Mouse (Mus musculus): Measurements from ENCODE around the gene Tcf20. TPM values are rescaled to one million over a fixed set of nuclear protein-coding genes. Genes with fewer than 3 reads are reported as not detected.
"Not testable (repeated sequence)": the region's sequence is repeated elsewhere in the genome, so short reads cannot be mapped to it uniquely, and the experiment has no call there.

The Tcf20 gene
- polyA plus RNA-seq, 1 experiment from 2014 or later, result 13.0 TPM

DNA sequence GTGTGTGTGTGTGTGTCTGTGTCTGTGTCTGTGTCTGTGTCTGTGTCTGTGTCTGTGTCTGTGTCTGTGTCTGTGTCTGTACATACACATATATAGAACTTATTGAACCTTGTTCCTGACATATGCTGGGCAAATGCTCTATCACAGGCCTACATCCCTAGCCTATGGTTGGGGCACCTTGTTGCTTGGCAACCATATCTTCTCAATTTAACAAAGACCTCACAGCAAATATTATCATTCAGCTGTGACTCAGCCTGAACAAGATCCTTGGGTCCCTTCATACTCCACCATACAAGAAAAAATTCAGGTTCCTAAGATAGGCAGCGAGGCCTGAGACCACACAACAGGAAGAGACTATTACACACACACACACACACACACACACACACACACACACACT lies 194.2 kb downstream of the Tcf20 start:
- Histone ChIP-seq H3K4me1 (ENCODE audit: control insufficient read depth, insufficient read depth, low read length) (no peaks in the 10 kb centered on the region), H3K9ac (ENCODE audit: low read depth, low read length) (no peak overlapping the region), H3K4me2 (ENCODE audit: low read length) (no peak overlapping the region), H3K27me3 (ENCODE audit: control insufficient read depth, insufficient read depth, low read depth, low read length) (no peaks in the 10 kb centered on the region), H3K27ac (ENCODE audit: low read length) (no peak overlapping the region), H3K9me3 (replicated peaks; ENCODE audit: control insufficient read depth, low read length, poor library complexity, severe bottlenecking) (no peaks in the 10 kb centered on the region), H3K4me3 (ENCODE audit: low read depth, low read length) (no peak overlapping the region), H3K36me3 (ENCODE audit: control insufficient read depth, insufficient read depth, low read length) (no peaks in the 10 kb centered on the region)
- ATAC-seq, result no peak
- WGBS, result 86% methylated on average over 1 of the region's 1 CpGs

DNA sequence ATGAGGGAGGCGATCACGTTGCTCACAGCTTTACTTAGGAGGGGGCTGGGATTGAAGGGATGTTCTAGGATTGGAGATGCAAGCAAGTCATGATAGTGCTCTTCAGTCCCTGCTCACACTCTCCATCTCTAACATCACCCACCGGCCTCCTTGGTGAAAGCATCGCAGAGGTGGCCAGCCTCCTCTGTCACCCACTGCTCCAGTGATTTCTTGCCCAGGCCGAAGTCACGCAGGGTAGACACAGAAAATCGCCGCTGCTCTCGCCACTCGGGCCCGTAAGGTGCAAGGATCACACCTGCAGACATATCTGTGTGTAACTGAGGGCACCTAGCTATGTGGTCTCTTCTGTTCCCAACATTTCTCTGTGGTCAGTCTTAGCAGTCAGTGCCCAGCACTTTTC lies 195.1 kb downstream of the Tcf20 start:
- no peak overlapping the region for H3K27ac ChIP-seq (ENCODE audit: low read length)
- no peaks in the 10 kb centered on the region for H3K27me3 ChIP-seq (ENCODE audit: control insufficient read depth, insufficient read depth, low read depth, low read length)
- ATAC-seq, result no peak
- H3K36me3 ChIP-seq (ENCODE audit: control insufficient read depth, insufficient read depth, low read length), result no peaks in the 10 kb centered on the region
- H3K4me2 ChIP-seq (ENCODE audit: low read length), result no peak overlapping the region
- H3K9me3 ChIP-seq (replicated peaks; ENCODE audit: control insufficient read depth, low read length, poor library complexity, severe bottlenecking), result no peaks in the 10 kb centered on the region
- H3K9ac ChIP-seq (ENCODE audit: low read depth, low read length), result no peak overlapping the region
- no peak overlapping the region for H3K4me3 ChIP-seq (ENCODE audit: low read depth, low read length)
- 94% methylated on average over 11 of the region's 11 CpGs for WGBS
- H3K4me1 ChIP-seq (ENCODE audit: control insufficient read depth, insufficient read depth, low read length), result no peaks in the 10 kb centered on the region

DNA sequence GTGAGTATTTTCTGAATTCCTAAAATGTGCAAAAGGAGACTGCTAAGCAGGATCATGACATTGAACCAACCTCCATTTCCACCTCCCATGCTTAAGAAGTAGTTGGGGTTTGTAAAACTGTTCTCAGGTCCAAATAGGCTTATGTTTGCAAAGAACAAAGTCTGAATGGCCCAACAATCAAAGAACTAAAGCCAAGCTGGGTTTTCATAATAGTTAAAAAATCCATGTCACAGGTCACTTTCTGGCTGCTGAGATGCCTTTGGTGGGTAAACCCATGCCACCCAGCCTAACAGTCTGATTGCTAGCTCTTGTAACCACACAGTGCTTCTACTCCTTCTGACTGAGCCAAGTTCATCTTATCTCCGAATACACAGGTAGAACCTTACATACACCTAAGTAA lies 203.1 kb downstream of the Tcf20 start:
- H3K27ac ChIP-seq (ENCODE audit: low read length), result no peak overlapping the region
- no peaks in the 10 kb centered on the region for H3K9me3 ChIP-seq (replicated peaks; ENCODE audit: control insufficient read depth, low read length, poor library complexity, severe bottlenecking)
- no peaks in the 10 kb centered on the region for H3K27me3 ChIP-seq (ENCODE audit: control insufficient read depth, insufficient read depth, low read depth, low read length)
- H3K4me1 ChIP-seq (ENCODE audit: control insufficient read depth, insufficient read depth, low read length), result no peaks in the 10 kb centered on the region
- no peaks in the 10 kb centered on the region for H3K36me3 ChIP-seq (ENCODE audit: control insufficient read depth, insufficient read depth, low read length)
- no peak overlapping the region for H3K4me3 ChIP-seq (ENCODE audit: low read depth, low read length)
- no peak overlapping the region for H3K9ac ChIP-seq (ENCODE audit: low read depth, low read length)
- no peak overlapping the region for H3K4me2 ChIP-seq (ENCODE audit: low read length)
- 80% methylated on average over 1 of the region's 1 CpGs for WGBS
- no peak for ATAC-seq

DNA sequence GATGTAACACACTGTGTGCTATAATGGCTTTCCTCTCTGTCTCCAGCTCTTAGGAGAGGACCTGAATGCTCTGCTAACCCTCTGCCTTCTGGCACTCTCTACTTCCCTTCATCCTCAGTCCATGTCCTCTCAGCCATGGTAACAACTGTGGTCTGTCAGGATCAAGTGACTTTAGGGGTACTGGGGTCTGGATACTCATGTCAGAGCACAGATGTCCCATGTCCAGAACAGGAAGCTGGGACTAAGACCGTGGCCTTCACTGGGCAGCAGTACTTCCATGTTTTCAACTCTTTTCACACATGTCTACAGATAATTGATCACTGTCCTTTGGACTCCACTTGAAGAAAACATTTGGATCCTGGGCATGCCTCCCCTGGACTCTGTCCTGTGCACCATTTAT lies 203.9 kb downstream of the Tcf20 start:
- H3K9ac ChIP-seq (ENCODE audit: low read depth, low read length), result no peak overlapping the region
- WGBS, result 96% methylated on average over 1 of the region's 1 CpGs
- H3K4me1 ChIP-seq (ENCODE audit: control insufficient read depth, insufficient read depth, low read length), result no peaks in the 10 kb centered on the region
- no peaks in the 10 kb centered on the region for H3K27me3 ChIP-seq (ENCODE audit: control insufficient read depth, insufficient read depth, low read depth, low read length)
- H3K9me3 ChIP-seq (replicated peaks; ENCODE audit: control insufficient read depth, low read length, poor library complexity, severe bottlenecking), result no peaks in the 10 kb centered on the region
- no peak overlapping the region for H3K27ac ChIP-seq (ENCODE audit: low read length)
- no peaks in the 10 kb centered on the region for H3K36me3 ChIP-seq (ENCODE audit: control insufficient read depth, insufficient read depth, low read length)
- H3K4me2 ChIP-seq (ENCODE audit: low read length), result no peak overlapping the region
- no peak for ATAC-seq
- no peak overlapping the region for H3K4me3 ChIP-seq (ENCODE audit: low read depth, low read length)

DNA sequence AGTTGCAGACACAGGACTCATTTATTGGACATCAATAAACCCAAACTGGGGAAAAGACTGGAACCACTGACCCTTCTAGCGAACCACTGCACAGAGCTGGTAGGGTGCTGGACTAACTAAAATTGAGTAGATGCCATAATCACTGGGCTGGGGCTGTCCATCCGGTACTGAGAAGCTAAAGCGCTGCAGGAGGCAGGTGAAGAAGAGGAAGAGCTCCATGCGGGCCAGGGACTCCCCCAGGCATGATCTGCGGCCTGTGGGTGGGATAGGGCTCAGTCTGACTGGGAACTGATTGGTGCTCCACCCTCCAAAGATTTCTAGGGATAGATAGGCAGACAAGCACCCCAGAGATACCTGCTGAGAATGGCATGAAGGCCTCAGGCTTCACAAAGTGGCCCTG lies 209.8 kb downstream of the Tcf20 start:
- not testable (repeated sequence) for H3K4me1 ChIP-seq (ENCODE audit: control insufficient read depth, insufficient read depth, low read length); H3K4me3 ChIP-seq (ENCODE audit: low read depth, low read length); H3K27ac ChIP-seq (ENCODE audit: low read length); H3K9ac ChIP-seq (ENCODE audit: low read depth, low read length); H3K9me3 ChIP-seq (replicated peaks; ENCODE audit: control insufficient read depth, low read length, poor library complexity, severe bottlenecking); H3K36me3 ChIP-seq (ENCODE audit: control insufficient read depth, insufficient read depth, low read length); ATAC-seq; H3K27me3 ChIP-seq (ENCODE audit: control insufficient read depth, insufficient read depth, low read depth, low read length); H3K4me2 ChIP-seq (ENCODE audit: low read length)
- WGBS, result 90% methylated on average over 5 of the region's 5 CpGs

DNA sequence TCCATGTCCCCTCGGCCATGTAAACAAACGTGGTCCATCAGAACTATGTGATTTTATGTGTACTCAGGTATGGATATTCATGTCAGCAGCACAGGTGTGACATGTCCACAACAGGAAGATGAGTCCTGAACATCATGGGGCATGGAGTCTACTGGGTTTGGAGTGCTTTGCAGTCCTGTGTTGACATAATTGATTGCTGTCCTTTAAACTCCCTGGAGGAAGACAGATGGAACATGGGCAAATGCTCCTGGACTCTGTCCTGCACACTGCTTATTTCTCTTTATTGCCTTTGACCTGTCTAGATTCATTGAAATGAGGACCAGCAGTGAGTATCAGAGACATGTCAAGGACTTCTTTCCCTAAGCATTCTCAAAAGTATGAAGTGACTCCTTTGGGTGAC lies 221.7 kb downstream of the Tcf20 start:
- Histone ChIP-seq H3K4me3 (ENCODE audit: low read depth, low read length) (no peak overlapping the region), H3K27ac (ENCODE audit: low read length) (no peak overlapping the region), H3K36me3 (ENCODE audit: control insufficient read depth, insufficient read depth, low read length) (no peaks in the 10 kb centered on the region), H3K9ac (ENCODE audit: low read depth, low read length) (no peak overlapping the region), H3K9me3 (replicated peaks; ENCODE audit: control insufficient read depth, low read length, poor library complexity, severe bottlenecking) (no peaks in the 10 kb centered on the region), H3K27me3 (ENCODE audit: control insufficient read depth, insufficient read depth, low read depth, low read length) (no peaks in the 10 kb centered on the region), H3K4me1 (ENCODE audit: control insufficient read depth, insufficient read depth, low read length) (no peaks in the 10 kb centered on the region), H3K4me2 (ENCODE audit: low read length) (no peak overlapping the region)
- no peak for ATAC-seq
- WGBS, result 84% methylated on average over 2 of the region's 2 CpGs

DNA sequence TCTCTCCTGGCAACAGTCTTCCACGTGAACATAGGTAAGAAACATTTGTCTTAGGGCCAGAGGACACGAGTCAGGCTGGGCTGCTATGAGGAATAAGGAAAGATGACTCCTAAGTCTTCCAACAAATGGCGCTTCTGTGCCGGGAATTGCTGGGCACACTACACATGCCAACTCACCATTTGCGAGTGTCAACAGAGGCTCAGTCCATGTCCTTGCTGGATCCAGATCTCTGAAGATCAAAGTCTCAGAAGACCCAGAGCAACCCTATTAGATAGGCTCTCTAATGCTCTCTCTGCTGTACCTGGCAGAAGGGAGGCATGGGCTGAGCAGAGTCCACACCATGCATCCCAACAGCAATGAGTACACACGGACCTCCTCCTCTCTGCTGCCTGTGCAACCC lies 222.8 kb downstream of the Tcf20 start:
- Histone ChIP-seq H3K4me1 (ENCODE audit: control insufficient read depth, insufficient read depth, low read length) (no peaks in the 10 kb centered on the region), H3K9me3 (replicated peaks; ENCODE audit: control insufficient read depth, low read length, poor library complexity, severe bottlenecking) (no peaks in the 10 kb centered on the region), H3K9ac (ENCODE audit: low read depth, low read length) (no peak overlapping the region), H3K4me3 (ENCODE audit: low read depth, low read length) (no peak overlapping the region), H3K27me3 (ENCODE audit: control insufficient read depth, insufficient read depth, low read depth, low read length) (no peaks in the 10 kb centered on the region), H3K27ac (ENCODE audit: low read length) (no peak overlapping the region), H3K4me2 (ENCODE audit: low read length) (no peak overlapping the region), H3K36me3 (ENCODE audit: control insufficient read depth, insufficient read depth, low read length) (no peaks in the 10 kb centered on the region)
- WGBS, result 81% methylated on average over 6 of the region's 6 CpGs
- no peak for ATAC-seq

DNA sequence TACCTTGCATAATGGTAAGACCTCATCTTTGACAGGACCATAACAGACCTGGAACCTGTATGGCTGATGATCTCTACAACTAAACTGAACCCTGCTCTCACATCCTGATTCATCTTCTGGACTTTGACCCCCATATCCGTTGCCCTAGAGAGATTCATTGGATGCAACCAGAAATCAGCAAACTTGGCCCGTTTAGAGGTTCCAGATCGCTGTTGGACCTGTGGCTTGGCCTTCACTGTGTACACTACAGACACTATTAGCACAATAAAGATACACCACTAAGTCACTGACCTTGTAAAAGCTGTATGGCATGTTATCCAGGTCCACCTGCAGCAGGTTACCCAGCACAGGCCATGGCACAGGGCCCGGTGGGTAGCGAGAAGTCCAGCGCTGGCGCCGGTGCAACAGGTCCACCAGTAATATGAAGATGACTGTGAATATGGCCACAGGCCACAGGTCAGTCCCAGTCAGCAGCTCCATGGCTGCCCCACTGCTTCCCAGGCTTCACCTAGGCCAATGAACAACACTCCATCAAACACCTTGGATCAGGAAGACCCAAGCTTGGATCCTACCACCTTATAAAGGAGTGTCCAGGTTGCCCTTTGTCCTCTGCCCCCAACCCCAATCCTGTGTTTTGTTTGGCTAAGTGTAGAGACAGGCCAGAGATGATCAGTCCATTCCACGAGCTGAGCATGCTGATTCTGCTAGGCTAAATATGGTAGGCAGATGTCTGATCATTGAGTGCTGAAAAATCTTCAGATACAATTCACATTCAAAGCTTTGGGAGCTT lies 223.8 kb downstream of the Tcf20 start, which contains the start of gene Cyp2d40:
TSS of gene Cyp2d40 (minus strand) at position 553 of the 790 bp plus-strand sequence.
- no peak within 1 kb of the TSS for H3K4me2 ChIP-seq (ENCODE audit: low read length)
- H3K4me1 ChIP-seq (ENCODE audit: control insufficient read depth, insufficient read depth, low read length), result no peaks in the 10 kb centered on the region
- H3K4me3 ChIP-seq (ENCODE audit: low read depth, low read length), result no peak within 1 kb of the TSS
- H3K27ac ChIP-seq (ENCODE audit: low read length), result no peak within 1 kb of the TSS
- H3K36me3 ChIP-seq (ENCODE audit: control insufficient read depth, insufficient read depth, low read length), result no peaks in the 10 kb centered on the region
- ATAC-seq, result no peak
- no peak within 1 kb of the TSS for H3K9ac ChIP-seq (ENCODE audit: low read depth, low read length)
- WGBS, result 96% methylated on average over 9 of the region's 9 CpGs
- H3K9me3 ChIP-seq (replicated peaks; ENCODE audit: control insufficient read depth, low read length, poor library complexity, severe bottlenecking), result no peaks in the 10 kb centered on the region
- no peaks in the 10 kb centered on the region for H3K27me3 ChIP-seq (ENCODE audit: control insufficient read depth, insufficient read depth, low read depth, low read length)

Data from midbrain, embryonic 16.5 days (tissue).